Mouse (Mus musculus): ENCODE measurements around the gene Ndrg4.

DNA sequence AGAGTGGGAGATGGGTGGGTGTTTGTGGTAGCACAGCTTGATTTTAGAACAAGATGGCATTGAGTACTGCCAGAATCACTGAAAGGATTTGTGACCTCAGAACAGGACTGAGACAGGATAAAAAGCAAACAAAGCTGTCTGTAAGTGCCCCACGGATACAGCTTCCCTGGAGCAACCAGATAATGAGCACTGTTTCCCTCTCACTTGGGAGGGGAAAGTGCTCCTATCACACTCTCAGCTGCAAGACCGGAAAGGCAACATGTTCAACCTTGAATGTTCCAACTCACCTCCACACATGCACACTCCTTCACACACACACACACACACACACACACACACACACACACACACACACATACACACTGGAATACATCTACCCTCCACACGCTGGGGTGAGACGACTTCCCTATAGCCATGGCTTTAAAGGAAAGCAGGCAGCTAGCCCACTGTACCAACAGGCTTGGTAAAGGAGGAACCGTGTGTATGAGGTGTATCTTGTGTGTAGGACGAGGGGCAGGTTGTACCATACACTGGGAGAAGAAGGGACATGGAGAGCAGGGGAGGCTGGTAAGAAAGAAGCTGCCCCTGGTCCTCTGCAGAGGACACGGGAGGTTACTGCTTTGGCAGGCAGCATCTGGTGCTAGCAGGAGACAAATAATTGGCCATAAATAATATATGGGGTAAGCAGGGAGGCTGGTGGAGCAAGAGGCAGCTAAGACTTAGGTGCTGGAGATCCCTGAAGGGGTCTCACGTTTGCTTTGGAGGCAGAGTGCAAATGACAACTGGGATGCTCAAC lies 8.4 kb upstream of the Ndrg4 start:
- TF ChIP-seq MAX (IDR thresholded peaks at IDR 0.05; ENCODE audit: low read depth) (no peak), REST (IDR thresholded peaks at IDR 0.05; ENCODE audit: insufficient read depth, insufficient read length) (no peak)

Measured in myocyte (in vitro differentiated cells).